Mouse (Mus musculus): Measurements from ENCODE around the gene Gnb2. TPM values are rescaled to one million over a fixed set of nuclear protein-coding genes. Genes with fewer than 3 reads are reported as not detected.

Gnb2 gene
- polyA plus RNA-seq, 1 experiment from 2014 or later, result 427 TPM

DNA sequence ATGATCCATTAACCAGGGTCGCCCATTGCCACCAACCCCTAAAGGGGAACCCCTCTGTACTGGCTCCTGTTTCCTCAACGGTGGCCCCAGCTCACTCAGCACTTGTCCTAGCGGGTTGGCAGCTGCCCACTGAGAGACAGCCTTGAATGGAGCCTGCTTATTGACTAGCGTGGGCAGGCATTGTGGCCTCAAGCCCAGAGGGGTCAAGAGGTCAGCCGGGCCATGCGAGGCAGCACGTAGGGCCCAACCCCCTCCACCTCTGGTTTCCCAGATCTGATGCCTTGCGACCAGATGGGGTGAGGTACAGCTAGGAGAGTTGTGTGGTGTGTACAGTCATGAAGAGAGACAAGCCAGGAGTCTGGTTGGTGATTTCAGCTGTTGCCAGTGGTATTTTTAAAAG, 51.4 kb downstream of the Gnb2 start:
- Histone ChIP-seq H3K4me3 (ENCODE audit: low read length) (no peak overlapping the region), H3K27ac (ENCODE audit: low read depth, low read length) (no peak overlapping the region), H3K4me1 (ENCODE audit: control insufficient read depth, insufficient read depth, low read length) (no peaks in the 10 kb centered on the region), H3K9ac (ENCODE audit: low read depth, low read length) (no peak overlapping the region), H3K9me3 (ENCODE audit: control insufficient read depth, low read length) (no peaks in the 10 kb centered on the region), H3K4me2 (replicated peaks; ENCODE audit: low read depth, low read length) (no peak overlapping the region), H3K27me3 (ENCODE audit: control insufficient read depth, insufficient read depth, low read length) (0 out of 2 replicates have a peak, but pooled peaks cover 8% of the 10 kb centered on the region), H3K36me3 (ENCODE audit: control insufficient read depth, insufficient read depth, low read length) (no peaks in the 10 kb centered on the region)
- WGBS, result 36% methylated on average over 8 of the region's 8 CpGs
- no peak for ATAC-seq (ENCODE audit: low FRiP score, low TSS enrichment)

DNA sequence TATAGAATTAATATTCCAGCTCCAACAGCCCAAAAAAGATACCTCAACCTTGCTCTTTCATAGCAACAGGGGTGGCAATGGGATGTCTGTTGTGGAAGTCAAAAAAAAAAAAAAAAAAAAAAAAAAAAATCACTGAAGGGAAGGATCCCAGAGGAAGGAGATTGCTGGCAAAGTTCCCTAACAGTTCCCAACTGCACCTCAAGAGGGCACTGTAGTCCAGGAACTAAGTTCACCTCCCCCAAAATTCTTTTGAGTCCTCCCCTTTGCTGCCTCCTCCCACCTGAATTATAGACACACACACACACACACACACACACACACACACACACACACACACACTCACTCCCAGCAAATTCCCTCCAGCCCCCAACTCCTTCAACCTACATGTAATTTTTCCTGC, 52.2 kb downstream of the Gnb2 start:
- Histone ChIP-seq H3K9ac (ENCODE audit: low read depth, low read length) (no peak overlapping the region), H3K4me1 (ENCODE audit: control insufficient read depth, insufficient read depth, low read length) (no peaks in the 10 kb centered on the region), H3K36me3 (ENCODE audit: control insufficient read depth, insufficient read depth, low read length) (no peaks in the 10 kb centered on the region), H3K4me3 (ENCODE audit: low read length) (no peak overlapping the region), H3K4me2 (replicated peaks; ENCODE audit: low read depth, low read length) (no peak overlapping the region), H3K27me3 (ENCODE audit: control insufficient read depth, insufficient read depth, low read length) (0 out of 2 replicates have a peak, but pooled peaks cover 5% of the 10 kb centered on the region), H3K9me3 (ENCODE audit: control insufficient read depth, low read length) (no peaks in the 10 kb centered on the region), H3K27ac (ENCODE audit: low read depth, low read length) (no peak overlapping the region)
- no peak for ATAC-seq (ENCODE audit: low FRiP score, low TSS enrichment)

Small RNA genes lying within 50 kb of the gene (microRNA-seq; reads per million reads assigned to microRNA genes)
- gene Mir6418, result not detected

Other genes starting within 250 kb of the Gnb2 start
- 0.57 and 0.58 TPM in 2 replicates for gene Ache, start 246.0 kb downstream of the Gnb2 start, polyA plus RNA-seq (2014; fragmentation: Nextera tagmentation; extraction: Ambion mirVana)
- 6.2 and 6.4 TPM in 2 replicates for gene Ufsp1, start 238.9 kb downstream of the Gnb2 start, polyA plus RNA-seq (2014; fragmentation: Nextera tagmentation; extraction: Ambion mirVana)
- 104 and 141 TPM in 2 replicates for gene Srrt, start 225.8 kb downstream of the Gnb2 start, polyA plus RNA-seq (2014; fragmentation: Nextera tagmentation; extraction: Ambion mirVana)
- gene Trip6, start 219.1 kb downstream of the Gnb2 start, polyA plus RNA-seq (2014; fragmentation: Nextera tagmentation; extraction: Ambion mirVana), result 52.7 and 62.5 TPM in 2 replicates
- 5.7 and 8.5 TPM in 2 replicates for gene Slc12a9, start 199.9 kb downstream of the Gnb2 start, polyA plus RNA-seq (2014; fragmentation: Nextera tagmentation; extraction: Ambion mirVana)
- 30.9 and 58.9 TPM in 2 replicates for gene Ephb4, start 183.4 kb downstream of the Gnb2 start, polyA plus RNA-seq (2014; fragmentation: Nextera tagmentation; extraction: Ambion mirVana)
- gene Zan, start 56.4 kb downstream of the Gnb2 start, polyA plus RNA-seq (2014; fragmentation: Nextera tagmentation; extraction: Ambion mirVana), result 0.17 and 0.60 TPM in 2 replicates
- gene Pop7, start 31.0 kb downstream of the Gnb2 start, polyA plus RNA-seq (2014; fragmentation: Nextera tagmentation; extraction: Ambion mirVana), result 57.8 and 69.5 TPM in 2 replicates
- 16.0 and 18.6 TPM in 2 replicates for gene Gigyf1, start 15.0 kb downstream of the Gnb2 start, polyA plus RNA-seq (2014; fragmentation: Nextera tagmentation; extraction: Ambion mirVana)
- not detected in 2 replicates for gene Epo, start 268 bp downstream of the Gnb2 start, polyA plus RNA-seq (2014; fragmentation: Nextera tagmentation; extraction: Ambion mirVana)
- gene Actl6b, start 20.0 kb upstream of the Gnb2 start, polyA plus RNA-seq (2014; fragmentation: Nextera tagmentation; extraction: Ambion mirVana), result not detected in 2 replicates
- gene Tfr2, start 36.3 kb upstream of the Gnb2 start, polyA plus RNA-seq (2014; fragmentation: Nextera tagmentation; extraction: Ambion mirVana), result 0.43 and 1.0 TPM in 2 replicates
- gene Mospd3, start 67.5 kb upstream of the Gnb2 start, polyA plus RNA-seq (2014; fragmentation: Nextera tagmentation; extraction: Ambion mirVana), result 25.4 and 27.6 TPM in 2 replicates
- 96.0 and 97.6 TPM in 2 replicates for gene Pcolce, start 80.3 kb upstream of the Gnb2 start, polyA plus RNA-seq (2014; fragmentation: Nextera tagmentation; extraction: Ambion mirVana)
- gene Fbxo24, start 95.5 kb upstream of the Gnb2 start, polyA plus RNA-seq (2014; fragmentation: Nextera tagmentation; extraction: Ambion mirVana), result not detected in 2 replicates
- gene Lrch4, start 95.6 kb upstream of the Gnb2 start, polyA plus RNA-seq (2014; fragmentation: Nextera tagmentation; extraction: Ambion mirVana), result 37.6 and 43.2 TPM in 2 replicates
- 5.7 and 12.5 TPM in 2 replicates for gene Gm20605, start 95.7 kb upstream of the Gnb2 start, polyA plus RNA-seq (2014; fragmentation: Nextera tagmentation; extraction: Ambion mirVana)
- 9.3 and 10.1 TPM in 2 replicates for gene Sap25, start 107.8 kb upstream of the Gnb2 start, polyA plus RNA-seq (2014; fragmentation: Nextera tagmentation; extraction: Ambion mirVana)
- 0.43 and 0.84 TPM in 2 replicates for gene Irs3, start 112.2 kb upstream of the Gnb2 start, polyA plus RNA-seq (2014; fragmentation: Nextera tagmentation; extraction: Ambion mirVana)
- gene Agfg2, start 151.2 kb upstream of the Gnb2 start, polyA plus RNA-seq (2014; fragmentation: Nextera tagmentation; extraction: Ambion mirVana), result 14.4 and 14.8 TPM in 2 replicates
- gene Nyap1, start 208.1 kb upstream of the Gnb2 start, polyA plus RNA-seq (2014; fragmentation: Nextera tagmentation; extraction: Ambion mirVana), result 0.56 and 1.1 TPM in 2 replicates
- gene Tsc22d4, start 212.2 kb upstream of the Gnb2 start, polyA plus RNA-seq (2014; fragmentation: Nextera tagmentation; extraction: Ambion mirVana), result 104 and 121 TPM in 2 replicates
- gene Ppp1r35, start 245.3 kb upstream of the Gnb2 start, polyA plus RNA-seq (2014; fragmentation: Nextera tagmentation; extraction: Ambion mirVana), result 41.6 and 54.8 TPM in 2 replicates